Mouse (Mus musculus): Measurements from ENCODE around the gene Dyrk2. TPM values are rescaled to one million over a fixed set of nuclear protein-coding genes. Genes with fewer than 3 reads are reported as not detected.

Dyrk2 gene
- polyA plus RNA-seq, 1 experiment from 2014 or later = 13.0 TPM

DNA sequence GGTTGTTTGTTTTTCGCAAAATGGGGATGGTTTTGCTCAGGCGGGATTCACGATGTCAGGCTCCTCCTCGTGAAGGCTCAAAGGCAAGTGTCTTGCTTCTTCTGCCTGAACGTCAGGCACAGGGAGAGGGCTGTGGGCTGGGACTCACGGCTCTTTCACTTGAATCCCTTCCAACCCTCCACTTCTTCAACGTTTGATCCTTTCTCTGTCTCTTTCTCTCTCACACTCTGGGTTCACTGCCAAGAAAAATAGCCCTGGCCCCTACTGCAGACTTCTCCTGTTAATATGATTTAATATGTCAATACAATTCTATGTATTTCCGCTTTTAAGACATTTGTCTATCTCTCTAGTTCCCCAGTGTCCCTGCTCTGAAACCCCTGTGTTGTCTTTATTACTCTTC, 32.4 kb downstream of the Dyrk2 start:
- no peak overlapping the region for H3K27ac ChIP-seq (ENCODE audit: low read depth, low read length)
- H3K9me3 ChIP-seq (ENCODE audit: control insufficient read depth) = no peaks in the 10 kb centered on the region
- WGBS = 45% methylated on average over 8 of the region's 8 CpGs
- H3K36me3 ChIP-seq (ENCODE audit: control insufficient read depth, insufficient read depth) = no peaks in the 10 kb centered on the region
- H3K9ac ChIP-seq (ENCODE audit: low read depth, low read length) = no peak overlapping the region
- H3K4me2 ChIP-seq (replicated peaks; ENCODE audit: low read depth) = no peak overlapping the region
- H3K4me3 ChIP-seq (ENCODE audit: low read depth, low read length) = no peak overlapping the region
- H3K4me1 ChIP-seq (replicated peaks; ENCODE audit: control insufficient read depth, insufficient read depth, low read length) = no peaks in the 10 kb centered on the region
- H3K27me3 ChIP-seq (replicated peaks; ENCODE audit: control insufficient read depth, insufficient read depth, low read length) = no peaks in the 10 kb centered on the region
- TF ChIP-seq CTCF (IDR thresholded peaks at IDR 0.05; ENCODE audit: low read depth) = no peak
- ATAC-seq = no peak

DNA sequence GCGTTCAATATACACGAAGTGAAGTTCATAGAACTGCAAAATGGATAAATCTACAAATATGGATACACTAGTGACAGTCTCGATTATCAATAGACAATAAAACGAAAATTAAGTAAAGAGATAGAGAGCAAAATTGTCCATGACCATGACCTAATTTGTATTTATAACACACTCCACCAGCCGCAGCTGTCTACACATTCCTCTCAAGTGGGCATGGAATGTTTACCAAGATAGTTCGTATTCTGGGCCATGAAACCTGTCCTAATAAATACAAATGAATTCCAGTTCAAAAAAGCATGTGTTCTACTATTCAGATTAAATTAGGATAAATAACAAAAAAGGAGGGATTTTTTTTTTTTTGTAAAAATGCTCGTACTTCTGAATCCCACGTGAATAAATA, 38.8 kb downstream of the Dyrk2 start:
- Histone ChIP-seq H3K27me3 (replicated peaks; ENCODE audit: control insufficient read depth, insufficient read depth, low read length) (no peaks in the 10 kb centered on the region), H3K9ac (ENCODE audit: low read depth, low read length) (no peak overlapping the region), H3K4me2 (replicated peaks; ENCODE audit: low read depth) (no peak overlapping the region), H3K27ac (ENCODE audit: low read depth, low read length) (no peak overlapping the region), H3K36me3 (ENCODE audit: control insufficient read depth, insufficient read depth) (no peaks in the 10 kb centered on the region), H3K4me1 (replicated peaks; ENCODE audit: control insufficient read depth, insufficient read depth, low read length) (no peaks in the 10 kb centered on the region), H3K9me3 (ENCODE audit: control insufficient read depth) (no peaks in the 10 kb centered on the region), H3K4me3 (ENCODE audit: low read depth, low read length) (no peak overlapping the region)
- 75% methylated on average over 8 of the region's 8 CpGs for WGBS
- TF ChIP-seq CTCF (IDR thresholded peaks at IDR 0.05; ENCODE audit: low read depth) = no peak
- no peak for ATAC-seq

DNA sequence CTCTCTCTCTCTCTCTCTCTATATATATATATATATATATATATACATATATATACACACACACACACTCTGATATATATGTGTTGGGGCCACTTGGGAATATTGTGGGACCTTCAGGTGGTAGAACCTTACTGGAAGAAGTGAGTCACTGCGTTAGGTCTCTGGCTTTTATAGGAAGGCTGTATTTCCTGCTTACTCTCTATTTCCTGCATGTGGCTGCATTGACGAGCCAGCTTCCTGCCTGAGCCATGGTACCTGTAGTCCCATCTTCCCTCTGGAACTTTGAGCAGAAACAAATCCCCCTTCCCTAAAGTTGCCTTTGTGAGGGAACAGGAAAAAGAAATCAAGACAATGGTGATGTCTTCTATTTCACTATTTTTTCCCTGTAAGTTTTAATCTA, 40.4 kb downstream of the Dyrk2 start:
- H3K27ac ChIP-seq (ENCODE audit: low read depth, low read length) = no peak overlapping the region
- no peaks in the 10 kb centered on the region for H3K9me3 ChIP-seq (ENCODE audit: control insufficient read depth)
- ATAC-seq = no peak
- WGBS = 65% methylated on average over 2 of the region's 2 CpGs
- H3K27me3 ChIP-seq (replicated peaks; ENCODE audit: control insufficient read depth, insufficient read depth, low read length) = no peaks in the 10 kb centered on the region
- no peak overlapping the region for H3K9ac ChIP-seq (ENCODE audit: low read depth, low read length)
- TF ChIP-seq CTCF (IDR thresholded peaks at IDR 0.05; ENCODE audit: low read depth) = no peak
- no peak overlapping the region for H3K4me3 ChIP-seq (ENCODE audit: low read depth, low read length)
- no peaks in the 10 kb centered on the region for H3K36me3 ChIP-seq (ENCODE audit: control insufficient read depth, insufficient read depth)
- no peak overlapping the region for H3K4me2 ChIP-seq (replicated peaks; ENCODE audit: low read depth)
- no peaks in the 10 kb centered on the region for H3K4me1 ChIP-seq (replicated peaks; ENCODE audit: control insufficient read depth, insufficient read depth, low read length)

DNA sequence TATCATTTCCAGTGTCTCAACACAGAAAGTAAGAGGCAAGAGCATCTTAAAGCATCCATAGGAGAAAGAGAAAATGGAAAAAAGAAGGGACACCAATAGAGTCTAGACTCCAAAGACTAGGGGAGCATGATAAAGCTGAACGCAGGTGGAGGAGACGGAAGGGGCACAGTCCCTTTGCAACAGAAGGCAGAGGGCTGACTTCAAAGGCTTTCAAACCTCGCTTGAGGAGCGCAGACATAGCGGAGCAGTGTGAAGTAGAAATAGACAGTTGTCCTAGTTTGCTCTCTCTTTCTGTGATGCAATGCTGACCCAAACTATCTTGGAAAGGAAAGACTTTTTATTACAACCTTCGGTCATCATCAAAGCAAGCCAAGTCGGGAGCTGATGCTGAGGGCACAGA, 42.9 kb downstream of the Dyrk2 start:
- no peak overlapping the region for H3K4me2 ChIP-seq (replicated peaks; ENCODE audit: low read depth)
- no peaks in the 10 kb centered on the region for H3K27me3 ChIP-seq (replicated peaks; ENCODE audit: control insufficient read depth, insufficient read depth, low read length)
- WGBS = 95% methylated on average over 7 of the region's 7 CpGs
- TF ChIP-seq CTCF (IDR thresholded peaks at IDR 0.05; ENCODE audit: low read depth) = no peak
- H3K4me3 ChIP-seq (ENCODE audit: low read depth, low read length) = no peak overlapping the region
- H3K9ac ChIP-seq (ENCODE audit: low read depth, low read length) = no peak overlapping the region
- H3K4me1 ChIP-seq (replicated peaks; ENCODE audit: control insufficient read depth, insufficient read depth, low read length) = no peaks in the 10 kb centered on the region
- no peaks in the 10 kb centered on the region for H3K9me3 ChIP-seq (ENCODE audit: control insufficient read depth)
- H3K36me3 ChIP-seq (ENCODE audit: control insufficient read depth, insufficient read depth) = no peaks in the 10 kb centered on the region
- no peak for ATAC-seq
- no peak overlapping the region for H3K27ac ChIP-seq (ENCODE audit: low read depth, low read length)

DNA sequence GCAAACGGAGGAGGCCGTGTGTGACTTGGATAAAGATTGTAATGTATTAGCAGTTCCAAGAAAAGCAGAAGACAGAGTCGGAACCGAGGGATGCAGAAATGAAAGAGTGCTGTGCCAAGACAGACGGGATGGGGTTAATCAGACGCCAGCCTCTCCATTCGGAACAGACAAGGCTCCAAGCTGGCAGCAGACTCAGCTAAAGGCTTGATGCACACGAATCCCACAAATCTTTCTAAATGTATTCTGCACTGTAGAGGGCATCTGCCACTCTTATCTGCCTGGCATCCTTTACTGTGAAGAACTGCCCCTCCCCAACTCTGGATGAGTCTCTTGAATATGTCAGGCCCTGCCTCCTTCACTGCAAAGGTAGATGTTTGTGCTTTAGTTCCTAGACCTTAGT, 45.2 kb downstream of the Dyrk2 start:
- no peak overlapping the region for H3K27ac ChIP-seq (ENCODE audit: low read depth, low read length)
- no peaks in the 10 kb centered on the region for H3K4me1 ChIP-seq (replicated peaks; ENCODE audit: control insufficient read depth, insufficient read depth, low read length)
- WGBS = 83% methylated on average over 8 of the region's 8 CpGs

DNA sequence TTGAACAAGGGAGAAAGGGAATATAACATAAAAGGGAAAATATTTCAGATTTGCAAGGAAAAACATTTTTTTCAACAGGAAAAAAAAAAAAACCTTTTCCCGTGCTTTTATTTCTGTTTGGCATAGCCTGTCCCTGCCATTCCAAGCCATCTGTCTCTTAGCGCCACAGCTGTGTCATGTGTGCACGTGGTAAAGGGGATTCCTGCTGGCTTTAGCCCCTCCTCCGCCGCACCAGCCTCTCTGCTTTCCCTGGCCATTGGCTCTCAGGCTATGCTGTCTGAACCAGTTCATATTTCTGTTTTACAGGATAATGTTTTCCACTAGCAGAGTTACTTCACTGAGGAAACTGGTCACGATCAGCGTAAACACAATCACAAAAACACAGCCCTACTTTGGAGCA, 49.1 kb downstream of the Dyrk2 start:
- WGBS = 47% methylated on average over 7 of the region's 7 CpGs
- Histone ChIP-seq H3K4me3 (ENCODE audit: low read depth, low read length) (no peak overlapping the region), H3K9ac (ENCODE audit: low read depth, low read length) (no peak overlapping the region), H3K4me2 (replicated peaks; ENCODE audit: low read depth) (no peak overlapping the region), H3K27ac (ENCODE audit: low read depth, low read length) (no peak overlapping the region), H3K9me3 (ENCODE audit: control insufficient read depth) (no peaks in the 10 kb centered on the region), H3K4me1 (replicated peaks; ENCODE audit: control insufficient read depth, insufficient read depth, low read length) (no peaks in the 10 kb centered on the region), H3K27me3 (replicated peaks; ENCODE audit: control insufficient read depth, insufficient read depth, low read length) (no peaks in the 10 kb centered on the region), H3K36me3 (ENCODE audit: control insufficient read depth, insufficient read depth) (no peaks in the 10 kb centered on the region)
- ATAC-seq = no peak
- TF ChIP-seq CTCF (IDR thresholded peaks at IDR 0.05; ENCODE audit: low read depth) = no peak

More for the DNA sequence above, 45.2 kb downstream of the Dyrk2 start:
- Histone ChIP-seq H3K4me2 (replicated peaks; ENCODE audit: low read depth) (no peak overlapping the region), H3K9me3 (ENCODE audit: control insufficient read depth) (no peaks in the 10 kb centered on the region), H3K36me3 (ENCODE audit: control insufficient read depth, insufficient read depth) (no peaks in the 10 kb centered on the region), H3K27me3 (replicated peaks; ENCODE audit: control insufficient read depth, insufficient read depth, low read length) (no peaks in the 10 kb centered on the region), H3K4me3 (ENCODE audit: low read depth, low read length) (no peak overlapping the region), H3K9ac (ENCODE audit: low read depth, low read length) (no peak overlapping the region)
- ATAC-seq = no peak
- no peak for TF ChIP-seq CTCF (IDR thresholded peaks at IDR 0.05; ENCODE audit: low read depth)

DNA sequence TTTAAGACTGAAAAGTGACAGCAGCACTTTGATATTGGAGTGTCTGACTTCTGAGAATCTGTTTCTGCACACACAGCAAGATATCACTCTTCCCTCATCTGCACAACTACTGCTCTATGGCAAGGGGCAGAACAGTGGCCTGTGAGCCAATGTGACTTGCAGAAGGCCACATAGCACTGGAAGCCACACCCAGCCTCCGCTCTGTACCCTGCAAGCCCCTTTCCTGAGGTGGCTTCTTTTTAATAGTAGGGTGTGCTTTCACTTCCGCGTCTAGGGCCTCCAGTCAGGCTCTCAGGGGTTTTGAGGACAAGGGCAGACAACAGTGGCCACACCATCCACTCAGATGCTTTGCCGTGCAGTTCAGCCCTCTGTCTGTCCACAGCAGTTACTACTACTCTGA, 50.2 kb downstream of the Dyrk2 start:
- no peak overlapping the region for H3K9ac ChIP-seq (ENCODE audit: low read depth, low read length)
- no peak for TF ChIP-seq CTCF (IDR thresholded peaks at IDR 0.05; ENCODE audit: low read depth)
- H3K36me3 ChIP-seq (ENCODE audit: control insufficient read depth, insufficient read depth) = no peaks in the 10 kb centered on the region
- no peaks in the 10 kb centered on the region for H3K27me3 ChIP-seq (replicated peaks; ENCODE audit: control insufficient read depth, insufficient read depth, low read length)
- H3K27ac ChIP-seq (ENCODE audit: low read depth, low read length) = no peak overlapping the region
- no peaks in the 10 kb centered on the region for H3K9me3 ChIP-seq (ENCODE audit: control insufficient read depth)
- H3K4me2 ChIP-seq (replicated peaks; ENCODE audit: low read depth) = no peak overlapping the region
- no peak for ATAC-seq
- no peak overlapping the region for H3K4me3 ChIP-seq (ENCODE audit: low read depth, low read length)
- no peaks in the 10 kb centered on the region for H3K4me1 ChIP-seq (replicated peaks; ENCODE audit: control insufficient read depth, insufficient read depth, low read length)
- WGBS = 66% methylated on average over 4 of the region's 4 CpGs
